Mouse (Mus musculus) lung, embryonic 14.5 days (tissue): ENCODE data around the gene Tex44. TPM values are rescaled to one million over a fixed set of nuclear protein-coding genes. Genes with fewer than 3 reads are reported as not detected.
A peak's percentile ranks its signal among the peaks of the same experiment; 100 is the strongest.
"Not testable (repeated sequence)": the region's sequence is repeated elsewhere in the genome, so short reads cannot be mapped to it uniquely, and the experiment has no call there.

Source experiments
- ATAC-seq: fragments of 200-750 bp; cut with Nextera tagmentation; 2 replicates; pipeline ENCODE4 v1.8.0; 2017; ENCODE audit warnings: mild to moderate bottlenecking, moderate TSS enrichment, moderate library complexity; ENCODE audit not compliant: insufficient read depth
- DNase-seq: peaks from one replicate; pipeline ENCODE4 v3.0.0-alpha.2; 2015
- H3K27ac ChIP-seq: fragments of 300-500 bp; sonication (generic); 2 replicates; pipeline ENCODE4 v1.5.1; 2014; ENCODE audit warnings: low read depth, mild to moderate bottlenecking, moderate library complexity
- H3K27me3 ChIP-seq: fragments of 300-500 bp; sonication (generic); 2 replicates; pipeline ENCODE4 v1.6.1; 2014; ENCODE audit warnings: low read length, control low read depth; ENCODE audit not compliant: insufficient read depth
- H3K36me3 ChIP-seq: fragments of 300-500 bp; sonication (generic); 2 replicates; pipeline ENCODE4 v1.6.1; 2014; ENCODE audit warnings: control low read depth; ENCODE audit not compliant: insufficient read depth
- H3K4me1 ChIP-seq: fragments of 300-500 bp; sonication (generic); 2 replicates; pipeline ENCODE4 v1.6.1; 2014; ENCODE audit warnings: antibody characterized with exemption, control low read depth; ENCODE audit not compliant: insufficient read depth
- H3K4me2 ChIP-seq: fragments of 300-500 bp; sonication (generic); 2 replicates; pipeline ENCODE4 v1.6.1; 2014; ENCODE audit warnings: mild to moderate bottlenecking
- H3K4me3 ChIP-seq: fragments of 300-500 bp; sonication (generic); 2 replicates; pipeline ENCODE4 v1.5.1; 2014; ENCODE audit warnings: low read depth, low read length
- H3K9ac ChIP-seq: fragments of 300-500 bp; sonication (generic); 2 replicates; pipeline ENCODE4 v1.6.1; 2014
- H3K9me3 ChIP-seq: fragments of 300-500 bp; sonication (generic); 2 replicates; pipeline ENCODE4 v1.6.1; 2016; ENCODE audit warnings: low read depth, low read length, control low read depth
- CTCF ChIP-seq: IDR thresholded peaks from 2 replicates; pipeline ENCODE4 v1.5.1; 2016; ENCODE audit warnings: antibody characterized with exemption, low read depth
- WGBS: fragments of 180-500 bp; shearing (Covaris S2); extraction: QIAGEN DNeasy Blood & Tissue Kit; methylation state at CpG from one replicate; pipeline ENCODE4 v1.1.7; 2014; 5-methylcytosine and 5-hydroxymethylcytosine counted together
- polyA plus RNA-seq: library from polyadenylated mRNA; unstranded; fragments of >200 nt; fragmentation: Nextera tagmentation; extraction: Ambion mirVana; gene quantifications from 2 replicates; pipeline ENCODE4 v1.2.1, GENCODE M21; 2014

Gene Tex44
- polyA plus RNA-seq, 1 experiment from 2014 or later: not detected

- 36% methylated on average over 4 of the region's 4 CpGs for WGBS
- Histone ChIP-seq H3K9ac (peak overlapping the region; percentile 16; the same call in 1 of the 2 replicates), H3K4me1 (peaks cover 5% of the 10 kb centered on the region; the same call in 1 of the 2 replicates), H3K36me3 (no peaks in the 10 kb centered on the region), H3K27me3 (no peaks in the 10 kb centered on the region), H3K4me3 (no peak overlapping the region), H3K27ac (peak overlapping the region; percentile 90), H3K9me3 (no peaks in the 10 kb centered on the region), H3K4me2 (no peak overlapping the region)
- DNase-seq (no peak), ATAC-seq (no peak)
- no peak for TF ChIP-seq CTCF
Observed at GRCm38 (mm10) chr1:86464875-86465224, 38.7 kb downstream of the Tex44 start.

- 88% methylated on average over 8 of the region's 8 CpGs for WGBS
- H3K27me3 ChIP-seq: no peaks in the 10 kb centered on the region
- H3K4me1 ChIP-seq: peaks cover 12% of the 10 kb centered on the region; the same call in 1 of the 2 replicates
- no peak for TF ChIP-seq CTCF
- no peak overlapping the region for H3K27ac ChIP-seq
- no peak for ATAC-seq
- no peak overlapping the region for H3K4me3 ChIP-seq
- no peak overlapping the region for H3K9ac ChIP-seq
- H3K9me3 ChIP-seq: no peaks in the 10 kb centered on the region
- H3K36me3 ChIP-seq: no peaks in the 10 kb centered on the region
- H3K4me2 ChIP-seq: no peak overlapping the region
- DNase-seq: no peak
Observed at GRCm38 (mm10) chr1:86467416-86467815, 41.3 kb downstream of the Tex44 start.

- Histone ChIP-seq H3K36me3 (no peaks in the 10 kb centered on the region), H3K27ac (peak overlapping the region; percentile 68; the same call in 1 of the 2 replicates), H3K27me3 (no peaks in the 10 kb centered on the region), H3K4me1 (peaks cover 13% of the 10 kb centered on the region), H3K9ac (no peak overlapping the region), H3K4me2 (no peak overlapping the region), H3K9me3 (no peaks in the 10 kb centered on the region), H3K4me3 (no peak overlapping the region)
- no peak for TF ChIP-seq CTCF
- WGBS: 96% methylated on average over 4 of the region's 4 CpGs
- DNase-seq (no peak), ATAC-seq (no peak)
Observed at GRCm38 (mm10) chr1:86469876-86470275, 43.7 kb downstream of the Tex44 start.

- H3K4me2 ChIP-seq: no peak overlapping the region; the same call in 1 of the 2 replicates
Observed at GRCm38 (mm10) chr1:86470519-86471181, 44.5 kb downstream of the Tex44 start.

GRCm38 (mm10) chr1:86471504-86471961, 45.4 kb downstream of the Tex44 start:
- H3K36me3 ChIP-seq, H3K9ac ChIP-seq, ATAC-seq, H3K9me3 ChIP-seq, H3K4me3 ChIP-seq, H3K27me3 ChIP-seq: not testable (repeated sequence)
- H3K4me2 ChIP-seq: peak overlapping the region; percentile 56; the same call in 1 of the 2 replicates
- H3K4me1 ChIP-seq: peaks cover 13% of the 10 kb centered on the region
- DNase-seq: peak; percentile 71
- peak; percentile 58 for TF ChIP-seq CTCF
- peak overlapping the region; percentile 96 for H3K27ac ChIP-seq
- WGBS: 70% methylated on average over 11 of the region's 11 CpGs

More at GRCm38 (mm10) chr1:86470519-86471181, 44.5 kb downstream of the Tex44 start:
- DNase-seq (peak; percentile 89), ATAC-seq (peak; percentile 72)
- Histone ChIP-seq H3K27me3 (no peaks in the 10 kb centered on the region), H3K36me3 (no peaks in the 10 kb centered on the region), H3K9ac (no peak overlapping the region), H3K9me3 (no peaks in the 10 kb centered on the region), H3K27ac (peak overlapping the region; percentile 42), H3K4me3 (no peak overlapping the region), H3K4me1 (peaks cover 13% of the 10 kb centered on the region)
- no peak for TF ChIP-seq CTCF
- 51% methylated on average over 12 of the region's 12 CpGs for WGBS

- no peak for TF ChIP-seq CTCF
- Histone ChIP-seq H3K4me2 (peak overlapping the region; percentile 56), H3K9ac (peak overlapping the region; percentile 55), H3K9me3 (no peaks in the 10 kb centered on the region), H3K36me3 (no peaks in the 10 kb centered on the region), H3K27me3 (no peaks in the 10 kb centered on the region), H3K4me3 (peak overlapping the region; percentile 20), H3K27ac (peak overlapping the region; percentile 96), H3K4me1 (peaks cover 13% of the 10 kb centered on the region)
- 12% methylated on average over 31 of the region's 31 CpGs for WGBS
- ATAC-seq (peak; percentile 79), DNase-seq (peak; percentile 87)
Observed at GRCm38 (mm10) chr1:86472197-86472952, 46.2 kb downstream of the Tex44 start.
